Comparison of ENCODE assay signal across 7 mouse cellular contexts in genomic region chr15:98628589-98629254, GRCm38 (mm10). TPM values are rescaled to one million over a fixed set of nuclear protein-coding genes. Genes with fewer than 3 reads are reported as not detected.
DNase-seq lines count a peak whose midpoint lies in the region; ATAC-seq and TF ChIP-seq lines count a peak whose summit lies in the region.

No protein-coding gene starts in this region.

- H3K9ac ChIP-seq in lung, embryonic 14.5 days, result peak overlapping the region; percentile 32
- H3K9ac ChIP-seq in forebrain, embryonic 11.5 days (ENCODE audit: low read length), result peak overlapping the region; percentile 45
- H3K9ac ChIP-seq in limb, embryonic 13.5 days, result peak overlapping the region; percentile 54

- H3K9me3 ChIP-seq in lung, embryonic 14.5 days (ENCODE audit: low read depth, low read length), result no peaks in the 10 kb centered on the region
- H3K9me3 ChIP-seq in forebrain, embryonic 11.5 days (ENCODE audit: control insufficient read depth, low read length), result no peaks in the 10 kb centered on the region
- no peaks in the 10 kb centered on the region for H3K9me3 ChIP-seq in limb, embryonic 13.5 days

- H3K27ac ChIP-seq in lung, embryonic 14.5 days (ENCODE audit: low read depth), result peak overlapping the region; percentile 73
- H3K27ac ChIP-seq in forebrain, embryonic 11.5 days (ENCODE audit: low read depth, low read length), result no peak overlapping the region
- no peak overlapping the region for H3K27ac ChIP-seq in limb, embryonic 13.5 days

- H3K4me1 ChIP-seq in lung, embryonic 14.5 days (ENCODE audit: insufficient read depth), result peaks cover 23% of the 10 kb centered on the region
- peaks cover 33% of the 10 kb centered on the region for H3K4me1 ChIP-seq in forebrain, embryonic 11.5 days (replicated peaks; ENCODE audit: control insufficient read depth, insufficient read depth, low read length)
- H3K4me1 ChIP-seq in limb, embryonic 13.5 days, result peaks cover 51% of the 10 kb centered on the region

- no peak for TF ChIP-seq CTCF in lung, embryonic 14.5 days (IDR thresholded peaks at IDR 0.05; ENCODE audit: low read depth)

- H3K36me3 ChIP-seq in lung, embryonic 14.5 days (ENCODE audit: insufficient read depth), result no peaks in the 10 kb centered on the region
- no peaks in the 10 kb centered on the region for H3K36me3 ChIP-seq in forebrain, embryonic 11.5 days (ENCODE audit: control insufficient read depth, insufficient read depth, low read length)
- H3K36me3 ChIP-seq in limb, embryonic 13.5 days, result no peaks in the 10 kb centered on the region

- peak overlapping the region; percentile 25 for H3K4me3 ChIP-seq in lung, embryonic 14.5 days (ENCODE audit: low read depth, low read length)
- peak overlapping the region; percentile 3; the same call in 1 of the 2 replicates for H3K4me3 ChIP-seq in forebrain, embryonic 11.5 days (ENCODE audit: low read depth, low read length)
- H3K4me3 ChIP-seq in limb, embryonic 13.5 days, result peak overlapping the region; percentile 16

- peaks cover 16% of the 10 kb centered on the region for H3K27me3 ChIP-seq in lung, embryonic 14.5 days (ENCODE audit: insufficient read depth, low read length)
- peaks cover 38% of the 10 kb centered on the region for H3K27me3 ChIP-seq in forebrain, embryonic 11.5 days (ENCODE audit: control insufficient read depth, insufficient read depth, low read length)
- H3K27me3 ChIP-seq in limb, embryonic 13.5 days, result peaks cover 42% of the 10 kb centered on the region

- DNase-seq in lung, embryonic 14.5 days, result peak; percentile 78
- no peak for DNase-seq in lung, postnatal 14 days
- peak; percentile 66 for DNase-seq in forebrain, embryonic 11.5 days (ENCODE audit: low spot score)
- peak; percentile 68 for DNase-seq in retina, postnatal 1 day
- DNase-seq in layer of hippocampus, postnatal 14 days (ENCODE audit: low spot score in 2 of 2), result no peak
- DNase-seq in adrenal gland, postnatal 25 days, result no peak

- H3K4me2 ChIP-seq in lung, embryonic 14.5 days, result peak overlapping the region; percentile 54
- peak overlapping the region; percentile 33; the same call in 1 of the 2 replicates for H3K4me2 ChIP-seq in forebrain, embryonic 11.5 days (ENCODE audit: low read depth, low read length, severe bottlenecking)
- H3K4me2 ChIP-seq in limb, embryonic 13.5 days (replicated peaks), result peak overlapping the region; percentile 54

- 4% methylated on average over 20 of the region's 20 CpGs for WGBS in lung, embryonic 14.5 days
- WGBS in forebrain, embryonic 11.5 days, result 10% methylated on average over 20 of the region's 20 CpGs
- WGBS in limb, embryonic 13.5 days, result 10% methylated on average over 20 of the region's 20 CpGs

- ATAC-seq in lung, embryonic 14.5 days (ENCODE audit: insufficient read depth), result peak; percentile 25; the same call in 1 of the 2 replicates
- no peak for ATAC-seq in forebrain, embryonic 11.5 days (replicated peaks; ENCODE audit: low FRiP score)
- no peak; the same call in 1 of the 2 replicates for ATAC-seq in limb, embryonic 13.5 days (ENCODE audit: low FRiP score, low read depth)

RNA-seq across cellular contexts. Expression of gene Cacnb3, which starts 1.9 kb away (rescaled TPM):
- polyA plus RNA-seq in lung, embryonic 14.5 days (2014; fragmentation: Nextera tagmentation; extraction: Ambion mirVana), result 24.6 and 28.9 TPM in 2 replicates
- 45.3 and 46.9 TPM in 2 replicates for polyA plus RNA-seq in forebrain, embryonic 11.5 days (2014; fragmentation: Nextera tagmentation; extraction: Ambion mirVana)
- 43.7 and 48.2 TPM in 2 replicates for polyA plus RNA-seq in limb, embryonic 13.5 days (2015; fragmentation: Nextera tagmentation; extraction: Ambion mirVana)
- total RNA-seq in layer of hippocampus, postnatal 14 days (2021), result 100 to 1,000 TPM; 159 to 168 TPM
- 12.6 and 14.3 TPM in 2 replicates for total RNA-seq in adrenal gland, postnatal 25 days (2021)

RNA-seq across cellular contexts. Expression of gene Adcy6, which starts 18.8 kb away (rescaled TPM):
- 20.5 and 21.8 TPM in 2 replicates for polyA plus RNA-seq in lung, embryonic 14.5 days (2014; fragmentation: Nextera tagmentation; extraction: Ambion mirVana)
- polyA plus RNA-seq in forebrain, embryonic 11.5 days (2014; fragmentation: Nextera tagmentation; extraction: Ambion mirVana), result 11.2 and 12.3 TPM in 2 replicates
- polyA plus RNA-seq in limb, embryonic 13.5 days (2015; fragmentation: Nextera tagmentation; extraction: Ambion mirVana), result 16.9 and 17.1 TPM in 2 replicates
- 10 to 100 TPM; 45.1 to 45.3 TPM for total RNA-seq in layer of hippocampus, postnatal 14 days (2021)
- 42.7 and 48.9 TPM in 2 replicates for total RNA-seq in adrenal gland, postnatal 25 days (2021)

RNA-seq across cellular contexts. Expression of gene Ddx23, which starts 34.0 kb away (rescaled TPM):
- polyA plus RNA-seq in lung, embryonic 14.5 days (2014; fragmentation: Nextera tagmentation; extraction: Ambion mirVana), result 27.2 and 28.7 TPM in 2 replicates
- 24.2 and 31.2 TPM in 2 replicates for polyA plus RNA-seq in forebrain, embryonic 11.5 days (2014; fragmentation: Nextera tagmentation; extraction: Ambion mirVana)
- 34.5 and 35.5 TPM in 2 replicates for polyA plus RNA-seq in limb, embryonic 13.5 days (2015; fragmentation: Nextera tagmentation; extraction: Ambion mirVana)
- 10 to 100 TPM; 60.3 to 70.2 TPM for total RNA-seq in layer of hippocampus, postnatal 14 days (2021)
- 76.1 and 88.7 TPM in 2 replicates for total RNA-seq in adrenal gland, postnatal 25 days (2021)

RNA-seq across cellular contexts. Expression of gene Rnd1, which starts 48.5 kb away (rescaled TPM):
- polyA plus RNA-seq in lung, embryonic 14.5 days (2014; fragmentation: Nextera tagmentation; extraction: Ambion mirVana), result 0.57 and 0.67 TPM in 2 replicates
- 1.9 and 2.8 TPM in 2 replicates for polyA plus RNA-seq in forebrain, embryonic 11.5 days (2014; fragmentation: Nextera tagmentation; extraction: Ambion mirVana)
- 0.87 and 1.1 TPM in 2 replicates for polyA plus RNA-seq in limb, embryonic 13.5 days (2015; fragmentation: Nextera tagmentation; extraction: Ambion mirVana)
- 10 to 100 TPM; 18.8 to 21.5 TPM for total RNA-seq in layer of hippocampus, postnatal 14 days (2021)
- 1.5 TPM in 2 replicates for total RNA-seq in adrenal gland, postnatal 25 days (2021)

RNA-seq across cellular contexts. Expression of gene 4930415O20Rik, which starts 57.9 kb away (rescaled TPM):
- 0.50 TPM in 1 of 2 replicates, not detected in the other for polyA plus RNA-seq in lung, embryonic 14.5 days (2014; fragmentation: Nextera tagmentation; extraction: Ambion mirVana)
- not detected in 2 replicates for polyA plus RNA-seq in forebrain, embryonic 11.5 days (2014; fragmentation: Nextera tagmentation; extraction: Ambion mirVana)
- polyA plus RNA-seq in limb, embryonic 13.5 days (2015; fragmentation: Nextera tagmentation; extraction: Ambion mirVana), result not detected in 2 replicates
- total RNA-seq in layer of hippocampus, postnatal 14 days (2021), result not detected
- total RNA-seq in adrenal gland, postnatal 25 days (2021), result not detected in 2 replicates

Comparison
In these comparisons a context has a peak if more than half of its experiments do, and no peak if none do; other contexts are left out.
1. DNase-seq: peak in lung, embryonic 14.5 days (single experiment), forebrain, embryonic 11.5 days (single experiment) and retina, postnatal 1 day (single experiment); none in lung, postnatal 14 days (single experiment), layer of hippocampus, postnatal 14 days (0 of 2) and adrenal gland, postnatal 25 days (single experiment).
2. Peak in every context shown above with its lines, with median percentiles within 50 percentile points of each other: H3K4me2 ChIP-seq, H3K4me3 ChIP-seq and H3K9ac ChIP-seq.